Mouse (Mus musculus): ENCODE measurements at regions not wholly inside any gene's neighbourhood (a gene's known extent, or its start where the extent isn't known, plus 50 kb on each side); places are given as distances from the start of the nearest gene placed in this dataset.
"Not testable (repeated sequence)": the region's sequence is repeated elsewhere in the genome, so short reads cannot be mapped to it uniquely, and the experiment has no call there.

GRCm38 (mm10) chr5:97831421-97831820, 199.4 kb downstream of the Antxr2 start:
- DNase-seq: no peak

- DNase-seq: no peak
Observed at GRCm38 (mm10) chr5:97817485-97817884, 213.4 kb downstream of the Antxr2 start.

- no peak for DNase-seq
Observed at GRCm38 (mm10) chr5:97815357-97815756, 215.5 kb downstream of the Antxr2 start.

- DNase-seq: no peak
Observed at GRCm38 (mm10) chr5:97814700-97815099, 216.1 kb downstream of the Antxr2 start.

GRCm38 (mm10) chr5:97812611-97813350, 218.1 kb downstream of the Antxr2 start:
- no peak for DNase-seq

- DNase-seq: peak in 1 of 2 experiments; percentile 42
Observed at GRCm38 (mm10) chr5:97809007-97809406, 221.8 kb downstream of the Antxr2 start.

GRCm38 (mm10) chr5:97807171-97807570, 223.7 kb downstream of the Antxr2 start:
- DNase-seq: no peak

GRCm38 (mm10) chr5:97806754-97807153, 224.1 kb downstream of the Antxr2 start:
- no peak for DNase-seq

GRCm38 (mm10) chr5:97800017-97800416, 230.8 kb downstream of the Antxr2 start:
- DNase-seq: no peak

- DNase-seq: no peak
Observed at GRCm38 (mm10) chr5:97788175-97788574, 242.7 kb downstream of the Antxr2 start.

- no peak for DNase-seq
Observed at GRCm38 (mm10) chr5:97787001-97787400, 243.8 kb downstream of the Antxr2 start.

GRCm38 (mm10) chr5:97775100-97775499, 255.7 kb downstream of the Antxr2 start:
- not testable (repeated sequence) for DNase-seq

- DNase-seq: peak in 1 of 2 experiments; percentile 12
Observed at GRCm38 (mm10) chr5:97773451-97773850, 257.4 kb downstream of the Antxr2 start.

GRCm38 (mm10) chr5:97737339-97737738, 280.5 kb upstream of the Gk2 start:
- DNase-seq: no peak

- DNase-seq: no peak
Observed at GRCm38 (mm10) chr5:97730920-97731319, 274.1 kb upstream of the Gk2 start.

GRCm38 (mm10) chr5:97719364-97719763, 262.5 kb upstream of the Gk2 start:
- DNase-seq: not testable (repeated sequence)

GRCm38 (mm10) chr5:97705270-97705669, 248.4 kb upstream of the Gk2 start:
- DNase-seq: no peak

GRCm38 (mm10) chr5:97700507-97700906, 243.7 kb upstream of the Gk2 start:
- DNase-seq: no peak

GRCm38 (mm10) chr5:97697581-97698134, 240.8 kb upstream of the Gk2 start:
- DNase-seq: peak; percentile 21 to 70

- no peak for DNase-seq
Observed at GRCm38 (mm10) chr5:97693333-97693940, 236.6 kb upstream of the Gk2 start.

GRCm38 (mm10) chr5:97685443-97685842, 228.6 kb upstream of the Gk2 start:
- DNase-seq: no peak

GRCm38 (mm10) chr5:97684592-97685258, 227.9 kb upstream of the Gk2 start:
- no peak for DNase-seq

GRCm38 (mm10) chr5:97669726-97670125, 212.9 kb upstream of the Gk2 start:
- no peak for DNase-seq

All from kidney, postnatal 36 days (tissue).